ENCODE assay signal across 8 mouse cellular contexts in genomic region chr3:36840650-36841555, GRCm38 (mm10). TPM values are rescaled to one million over a fixed set of nuclear protein-coding genes. Genes with fewer than 3 reads are reported as not detected.
A peak's percentile ranks its signal among the peaks of the same experiment; 100 is the strongest.
DNase-seq lines count a peak whose midpoint lies in the region; ATAC-seq lines count a peak whose summit lies in the region.

No protein-coding gene starts in this region.

- H3K4me1 ChIP-seq in hindbrain, embryonic 16.5 days (ENCODE audit: control insufficient read depth, insufficient read depth, low read depth, low read length): peaks cover 2% of the 10 kb centered on the region; the same call in 1 of the 2 replicates

- WGBS in hindbrain, embryonic 16.5 days: 22% methylated on average over 11 of the region's 12 CpGs

- no peaks in the 10 kb centered on the region for H3K9me3 ChIP-seq in hindbrain, embryonic 16.5 days (ENCODE audit: control insufficient read depth, low read length)

- peak overlapping the region; percentile 42 for H3K4me2 ChIP-seq in hindbrain, embryonic 16.5 days (ENCODE audit: low read length)

- H3K4me3 ChIP-seq in hindbrain, embryonic 16.5 days (ENCODE audit: low read length): no peak overlapping the region

- no peaks in the 10 kb centered on the region for H3K36me3 ChIP-seq in hindbrain, embryonic 16.5 days (ENCODE audit: control insufficient read depth, insufficient read depth, low read length)

- no peak overlapping the region for H3K9ac ChIP-seq in hindbrain, embryonic 16.5 days (ENCODE audit: low read depth, low read length)

- H3K27ac ChIP-seq in hindbrain, embryonic 16.5 days (ENCODE audit: low read depth, low read length): no peak overlapping the region

- peak; percentile 90 for ATAC-seq in hindbrain, embryonic 16.5 days

- H3K27me3 ChIP-seq in hindbrain, embryonic 16.5 days (replicated peaks; ENCODE audit: control insufficient read depth, insufficient read depth, low read length): no peaks in the 10 kb centered on the region

- DNase-seq in R1 (ENCODE audit: low read depth, low spot score): peak; percentile 80
- peak; percentile 78 to 84 for DNase-seq in cerebellum, postnatal 10 days
- peak; percentile 13 to 48 for DNase-seq in frontal cortex, postnatal 25 days (ENCODE audit: low spot score in 2 of 2)
- peak; percentile 26 for DNase-seq in left cerebral cortex, adult 11 months (ENCODE audit: low spot score)
- DNase-seq in lung, postnatal 36 days: peak; percentile 78
- DNase-seq in retina, postnatal 1 day: peak; percentile 85
- DNase-seq in thymus, postnatal 4 days: peak; percentile 78

RNA-seq across cellular contexts. Expression of gene 4932438A13Rik, which starts 22.0 kb away (rescaled TPM):
- polyA plus RNA-seq in hindbrain, embryonic 16.5 days (2015; fragmentation: Nextera tagmentation; extraction: Ambion mirVana): 77.1 and 85.3 TPM in 2 replicates

Comparison
In these comparisons a context has a peak if more than half of its experiments do, and no peak if none do; other contexts are left out.
1. DNase-seq: peak in every context shown above with its lines; median percentile 85 in retina, postnatal 1 day; 81 in cerebellum, postnatal 10 days; 80 in R1; 78 in lung, postnatal 36 days; 78 in thymus, postnatal 4 days; 30 in frontal cortex, postnatal 25 days; 26 in left cerebral cortex, adult 11 months.